Mouse (Mus musculus) myocyte (in vitro differentiated cells): Measurements from ENCODE around the gene Hecw2.

ENCODE experiments used
- CEBPB ChIP-seq: IDR thresholded peaks from 2 replicates; pipeline ENCODE4 v1.6.1; 2011; ENCODE audit warnings: mild to moderate bottlenecking, moderate library complexity; ENCODE audit not compliant: poor library complexity, insufficient read depth, severe bottlenecking
- E2F4 ChIP-seq: IDR thresholded peaks from one replicate; pipeline ENCODE4 v1.6.1; 2011; ENCODE audit warnings: mild to moderate bottlenecking, control low read depth, moderate library complexity; ENCODE audit not compliant: insufficient read depth
- MAX ChIP-seq: IDR thresholded peaks from one replicate; pipeline ENCODE4 v1.6.1; 2011; ENCODE audit warnings: low read depth, mild to moderate bottlenecking, control low read depth
- MYOD1 ChIP-seq, 3 experiments: IDR thresholded peaks; one replicate each; pipeline ENCODE4 v1.6.1; 2011; ENCODE audit warnings: control low read depth in 2 of 3, low read depth in 2 of 3, mild to moderate bottlenecking in 2 of 3, moderate library complexity in 1 of 3; ENCODE audit not compliant: insufficient read length in 2 of 3, control insufficient read depth in 1 of 3
- MYOG ChIP-seq, 3 experiments: IDR thresholded peaks; one replicate each; pipeline ENCODE4 v1.6.1; 2011; ENCODE audit warnings: control low read depth in 2 of 3, low read depth in 2 of 3, mild to moderate bottlenecking in 2 of 3; ENCODE audit not compliant: insufficient read length in 2 of 3, control insufficient read depth in 1 of 3, insufficient read depth in 1 of 3
- POLR2A ChIP-seq: IDR thresholded peaks from one replicate; pipeline ENCODE4 v1.6.1; 2011; ENCODE audit warnings: low read depth, mild to moderate bottlenecking, control low read depth, moderate library complexity; ENCODE audit not compliant: insufficient read length
- POLR2AphosphoS2 ChIP-seq: IDR thresholded peaks from one replicate; pipeline ENCODE4 v1.6.1; 2011; ENCODE audit warnings: low read depth, control low read depth; ENCODE audit not compliant: insufficient read length
- SRF ChIP-seq: IDR thresholded peaks from one replicate; pipeline ENCODE4 v1.6.1; 2011; ENCODE audit warnings: low read depth; ENCODE audit not compliant: control insufficient read depth, insufficient read length
- TCF12 ChIP-seq: IDR thresholded peaks from one replicate; pipeline ENCODE4 v1.6.1; 2011; ENCODE audit warnings: mild to moderate bottlenecking, control low read depth; ENCODE audit not compliant: poor library complexity, insufficient read depth, severe bottlenecking
- USF1 ChIP-seq: IDR thresholded peaks from one replicate; pipeline ENCODE4 v1.6.1; 2011; ENCODE audit warnings: low read depth, mild to moderate bottlenecking, control low read depth, moderate library complexity

DNA sequence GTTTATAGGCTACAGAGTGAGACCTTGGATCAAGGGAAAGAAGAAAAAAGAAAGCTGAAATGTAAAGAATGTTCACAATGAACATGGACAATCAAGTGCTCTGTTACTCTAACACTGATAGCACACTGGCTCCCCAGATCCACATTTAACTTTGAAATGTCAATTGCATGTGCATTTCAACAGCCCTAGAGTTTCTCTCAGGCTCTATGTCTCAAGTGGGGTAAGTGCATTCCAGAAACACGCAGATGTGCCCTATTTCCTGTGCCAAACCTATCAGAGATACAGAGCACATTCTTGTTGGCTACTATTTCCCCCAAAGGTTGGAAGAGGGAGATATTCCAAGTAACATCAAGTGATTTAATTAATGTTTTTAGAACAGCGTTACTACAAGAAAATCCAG lies 192.9 kb downstream of the Hecw2 start:
- TF ChIP-seq E2F4 (no peak), TCF12 (no peak), POLR2A (no peak), MYOG (IDR thresholded peaks at IDR 0.05; ENCODE audit: control insufficient read depth in 1 of 3, insufficient read depth in 1 of 3, insufficient read length in 2 of 3, low read depth in 2 of 3) (no peak), SRF (no peak), USF1 (no peak), MYOD1 (IDR thresholded peaks at IDR 0.05; ENCODE audit: control insufficient read depth in 1 of 3, insufficient read length in 2 of 3, low read depth in 2 of 3) (no peak), POLR2AphosphoS2 (no peak), CEBPB (no peak), MAX (no peak)
